Mouse (Mus musculus): Measurements from ENCODE around the gene Pnldc1.
"Not testable (repeated sequence)": the region's sequence is repeated elsewhere in the genome, so short reads cannot be mapped to it uniquely, and the experiment has no call there.

Pnldc1 gene

GRCm38 (mm10) chr17:12909361-12910280 lies at the start of gene Pnldc1:
Gene Pnldc1, minus strand, starts transcription at chr17:12910230.
- no peak for DNase-seq (ENCODE audit: low read depth, low spot score)

- DNase-seq (ENCODE audit: low read depth, low spot score): not testable (repeated sequence)
Observed at GRCm38 (mm10) chr17:12959377-12959776, 49.3 kb upstream of the Pnldc1 start.

GRCm38 (mm10) chr17:12956664-12957063 lies 46.6 kb upstream of the Pnldc1 start:
- DNase-seq (ENCODE audit: low read depth, low spot score): no peak

GRCm38 (mm10) chr17:12949669-12950068 lies 39.6 kb upstream of the Pnldc1 start:
- DNase-seq (ENCODE audit: low read depth, low spot score): no peak

- DNase-seq (ENCODE audit: low read depth, low spot score): no peak
Observed at GRCm38 (mm10) chr17:12942459-12943162, 32.6 kb upstream of the Pnldc1 start.

- DNase-seq (ENCODE audit: low read depth, low spot score): no peak
Observed at GRCm38 (mm10) chr17:12941543-12942260, 31.7 kb upstream of the Pnldc1 start.

GRCm38 (mm10) chr17:12940151-12940805 lies 30.2 kb upstream of the Pnldc1 start, which contains the start of gene Acat3:
Gene Acat3, minus strand, starts transcription at chr17:12940600.
- DNase-seq (ENCODE audit: low read depth, low spot score): no peak

GRCm38 (mm10) chr17:12939377-12940148 lies 29.5 kb upstream of the Pnldc1 start:
- not testable (repeated sequence) for DNase-seq (ENCODE audit: low read depth, low spot score)

GRCm38 (mm10) chr17:12938077-12938476 lies 28.0 kb upstream of the Pnldc1 start:
- no peak for DNase-seq (ENCODE audit: low read depth, low spot score)

GRCm38 (mm10) chr17:12937412-12937970 lies 27.5 kb upstream of the Pnldc1 start:
- DNase-seq (ENCODE audit: low read depth, low spot score): no peak

GRCm38 (mm10) chr17:12935719-12936118 lies 25.7 kb upstream of the Pnldc1 start:
- no peak for DNase-seq (ENCODE audit: low read depth, low spot score)

- DNase-seq (ENCODE audit: low read depth, low spot score): not testable (repeated sequence)
Observed at GRCm38 (mm10) chr17:12931576-12931975, 21.5 kb upstream of the Pnldc1 start.

- no peak for DNase-seq (ENCODE audit: low read depth, low spot score)
Observed at GRCm38 (mm10) chr17:12925703-12926180, 15.7 kb upstream of the Pnldc1 start.

- DNase-seq (ENCODE audit: low read depth, low spot score): no peak
Observed at GRCm38 (mm10) chr17:12925001-12925400, 15.0 kb upstream of the Pnldc1 start.

- DNase-seq (ENCODE audit: low read depth, low spot score): no peak
Observed at GRCm38 (mm10) chr17:12921073-12921472, 11.0 kb upstream of the Pnldc1 start.

GRCm38 (mm10) chr17:12916588-12917380 lies 6.8 kb upstream of the Pnldc1 start:
- peak; percentile 36 for DNase-seq (ENCODE audit: low read depth, low spot score)

- DNase-seq (ENCODE audit: low read depth, low spot score): peak; percentile 99
Observed at GRCm38 (mm10) chr17:12915881-12916583, 6.0 kb upstream of the Pnldc1 start, which contains the start of gene Mrpl18. Gene Mrpl18, minus strand, starts transcription at chr17:12916345.

GRCm38 (mm10) chr17:12915488-12915880 lies 5.5 kb upstream of the Pnldc1 start, which contains the start of gene Tcp1:
Gene Tcp1, plus strand, starts transcription at chr17:12915701.
- no peak for DNase-seq (ENCODE audit: low read depth, low spot score)
